Mouse (Mus musculus): ENCODE measurements at regions not wholly inside any gene's neighbourhood (a gene's known extent, or its start where the extent isn't known, plus 50 kb on each side); places are given as distances from the start of the nearest gene placed in this dataset.

DNA sequence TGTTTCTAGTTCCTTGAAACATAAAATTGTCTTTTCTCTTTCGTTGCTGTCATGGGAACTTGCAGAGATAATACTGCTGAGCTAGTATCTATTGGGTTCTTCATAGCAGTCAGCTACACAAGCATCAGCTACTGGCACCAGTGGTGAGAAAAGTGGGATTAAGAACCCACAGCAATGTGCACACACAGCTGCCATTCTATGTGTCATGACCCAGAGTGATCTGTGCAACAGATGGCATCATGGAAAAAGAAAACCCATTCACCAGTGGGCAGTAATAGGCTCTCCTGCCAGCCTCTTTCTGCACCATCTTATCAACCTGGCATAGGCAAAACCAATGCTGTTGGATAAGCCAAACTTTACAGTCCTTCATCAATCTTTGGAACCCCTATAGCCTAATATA lies 428.1 kb downstream of the Trib2 start:
- DNase-seq = no peak

DNA sequence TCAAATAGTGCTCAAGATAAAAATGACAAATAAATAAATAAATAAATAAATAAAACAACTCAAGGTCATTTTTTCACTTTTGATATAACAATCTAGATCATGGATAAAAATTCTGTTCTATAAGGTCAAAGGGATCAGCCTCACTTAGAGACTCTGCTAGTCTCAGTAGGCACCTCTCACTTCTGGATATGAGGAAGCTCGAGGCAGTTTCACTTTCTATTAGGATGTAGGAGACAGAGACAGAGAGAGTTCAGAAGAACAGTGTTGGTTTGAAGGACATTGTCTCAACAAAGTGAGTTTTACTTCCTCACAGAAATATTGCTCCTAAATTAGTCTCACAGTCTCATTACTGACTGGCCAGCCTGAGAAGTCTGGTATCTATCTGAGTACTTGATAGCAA lies 458.9 kb downstream of the Trib2 start:
- no peak for DNase-seq

DNA sequence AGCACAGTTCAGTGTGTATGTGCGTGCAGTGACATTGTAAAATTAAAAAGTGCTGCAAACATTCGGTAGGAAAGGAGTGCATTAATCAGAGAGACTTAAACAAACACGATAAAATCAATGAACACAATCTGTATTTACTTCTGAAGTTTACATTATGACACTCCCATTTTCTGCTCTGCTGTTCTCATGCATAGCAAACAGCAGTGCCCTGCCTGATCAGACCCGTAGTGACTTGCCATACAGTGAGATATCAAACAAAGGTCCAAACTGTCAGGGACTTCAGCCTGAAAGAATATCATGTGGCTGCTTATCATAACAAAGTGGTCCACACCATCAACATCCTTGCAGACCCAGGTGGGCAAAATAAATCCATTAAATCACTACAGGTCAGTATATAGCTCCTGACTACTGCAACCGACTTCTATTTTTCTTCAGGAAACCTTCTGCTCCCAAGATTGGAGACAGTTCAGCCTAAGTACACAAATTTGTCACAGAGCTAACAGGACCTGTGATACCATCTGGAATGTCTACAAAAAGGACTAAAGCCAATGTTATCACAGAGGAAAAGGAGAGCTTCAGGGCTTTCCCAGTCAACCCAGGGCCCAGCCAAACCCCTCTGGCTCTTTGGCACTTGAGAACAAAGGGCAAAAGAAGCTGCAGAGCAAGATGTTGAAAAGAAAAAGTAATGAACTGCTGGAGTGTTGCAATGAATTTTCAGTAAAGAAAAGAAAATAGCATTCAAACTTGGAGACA lies 495.8 kb downstream of the Trib2 start:
- DNase-seq = no peak

DNA sequence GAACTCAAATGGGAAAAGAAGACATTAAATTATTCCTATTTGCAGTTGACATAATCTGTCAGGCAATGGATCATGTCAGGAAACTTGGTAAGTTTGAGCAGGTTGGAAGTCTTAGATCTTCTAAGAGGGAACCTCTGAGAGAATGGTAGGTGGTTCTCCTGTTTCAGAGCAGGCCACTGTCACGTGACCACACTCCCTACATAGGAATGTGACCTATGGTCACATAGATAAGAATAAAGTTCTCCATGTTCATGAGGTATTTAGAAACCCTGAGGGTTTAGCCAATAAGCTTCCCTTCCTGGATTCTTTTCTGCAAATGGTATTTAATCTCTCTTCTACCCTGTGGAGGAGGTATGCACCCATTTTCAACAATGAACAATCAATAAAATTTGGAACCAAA lies 497.1 kb downstream of the Trib2 start:
- no peak for DNase-seq

DNA sequence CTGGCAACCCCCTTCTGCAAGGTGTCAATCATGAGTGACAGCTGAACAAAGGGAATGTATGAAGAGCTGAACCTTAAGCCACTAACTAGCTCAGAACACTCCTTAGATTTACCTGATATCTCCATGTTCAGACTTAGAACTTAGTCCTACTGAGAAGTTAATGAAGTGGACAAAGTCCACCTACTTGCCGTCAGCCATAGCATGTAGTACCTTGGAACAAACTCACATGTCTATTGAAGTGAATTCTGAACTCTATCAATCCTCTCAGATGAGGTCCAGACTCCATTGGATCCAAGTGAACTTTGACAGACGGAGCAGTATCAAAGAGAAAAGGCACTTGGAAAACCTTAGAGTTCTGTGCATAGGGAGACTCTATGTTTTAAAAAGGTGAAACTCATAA lies 521.8 kb downstream of the Trib2 start:
- DNase-seq = no peak

DNA sequence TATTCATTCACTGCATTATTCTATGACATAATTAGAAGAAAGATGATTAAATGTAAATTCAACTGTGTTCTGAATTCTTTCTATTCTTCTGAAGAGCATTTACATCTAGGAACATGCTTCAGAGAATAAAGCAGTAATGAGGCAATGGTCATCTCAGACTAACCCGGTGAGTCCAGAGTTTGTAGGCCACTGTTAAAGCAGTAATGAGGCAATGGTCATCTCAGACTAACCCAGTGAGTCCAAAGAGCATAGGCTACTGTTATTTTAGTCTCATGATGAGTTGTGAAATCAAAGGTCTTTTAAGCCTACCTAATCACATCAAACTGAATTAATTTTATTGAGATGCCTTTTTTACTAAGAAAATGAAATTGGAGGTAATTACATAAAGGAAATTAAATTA lies 554.6 kb downstream of the Trib2 start:
- no peak for DNase-seq

DNA sequence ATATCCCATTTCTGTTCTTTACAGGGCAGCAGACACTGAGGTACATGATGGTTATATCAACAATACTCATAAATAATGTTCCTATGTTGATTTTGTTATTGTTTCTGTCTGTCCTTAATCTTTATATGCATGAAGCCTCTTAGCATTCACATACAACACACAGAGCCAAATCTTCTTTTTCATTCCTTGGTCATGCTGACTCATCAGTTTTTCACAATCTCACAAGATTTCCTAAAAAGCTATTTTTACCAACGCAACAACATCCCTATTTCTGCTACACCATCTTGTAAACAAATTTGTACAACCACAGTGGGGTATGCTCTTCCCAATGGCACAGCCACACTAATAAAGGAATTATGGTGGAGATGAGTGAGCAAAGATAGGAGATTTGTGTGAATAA lies 555.1 kb downstream of the Trib2 start:
- no peak for DNase-seq

DNA sequence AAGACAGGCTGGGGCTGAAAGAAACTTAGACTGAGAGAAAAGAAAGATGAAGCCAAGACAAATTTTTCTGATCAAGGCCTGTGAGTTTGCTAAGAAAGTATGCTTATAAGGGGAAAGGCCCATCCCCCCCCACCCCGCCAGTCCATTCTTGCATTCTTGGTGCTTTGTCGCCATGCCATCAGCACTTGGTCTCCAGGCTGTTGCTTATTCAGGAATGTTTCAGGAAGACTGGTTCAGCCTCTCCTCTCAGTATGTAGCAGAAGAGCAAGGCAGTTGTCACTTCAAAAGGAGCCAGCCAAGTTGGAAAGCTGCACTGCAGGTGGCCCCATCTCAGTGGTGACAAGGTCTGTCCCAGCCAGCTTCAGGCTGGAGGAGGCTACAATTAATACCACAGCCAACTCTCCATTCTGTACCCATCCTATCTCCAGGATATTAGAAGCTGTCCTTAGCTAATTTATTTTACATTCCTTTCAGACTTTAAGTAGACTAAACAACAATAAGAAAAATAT lies 555.8 kb downstream of the Trib2 start:
- no peak for DNase-seq

DNA sequence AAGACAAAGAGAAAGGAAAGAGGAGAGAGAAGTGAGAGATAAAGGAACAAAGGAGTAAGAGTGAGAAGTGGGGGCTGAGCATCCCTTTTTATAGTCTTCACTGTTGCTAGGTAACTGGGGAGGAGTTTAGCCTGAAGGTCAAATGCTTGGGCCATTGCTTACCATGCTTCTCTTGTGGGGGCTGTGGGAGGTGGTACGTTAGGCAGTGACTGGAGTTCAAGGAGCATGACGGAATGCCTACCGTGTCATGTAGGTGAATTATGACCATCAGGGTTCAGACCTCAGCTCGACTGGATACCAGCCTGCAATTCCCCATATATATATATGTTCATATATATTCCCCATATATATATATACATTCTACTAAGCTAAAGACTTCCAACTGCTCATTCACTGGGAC lies 571.8 kb downstream of the Trib2 start:
- no peak for DNase-seq

DNA sequence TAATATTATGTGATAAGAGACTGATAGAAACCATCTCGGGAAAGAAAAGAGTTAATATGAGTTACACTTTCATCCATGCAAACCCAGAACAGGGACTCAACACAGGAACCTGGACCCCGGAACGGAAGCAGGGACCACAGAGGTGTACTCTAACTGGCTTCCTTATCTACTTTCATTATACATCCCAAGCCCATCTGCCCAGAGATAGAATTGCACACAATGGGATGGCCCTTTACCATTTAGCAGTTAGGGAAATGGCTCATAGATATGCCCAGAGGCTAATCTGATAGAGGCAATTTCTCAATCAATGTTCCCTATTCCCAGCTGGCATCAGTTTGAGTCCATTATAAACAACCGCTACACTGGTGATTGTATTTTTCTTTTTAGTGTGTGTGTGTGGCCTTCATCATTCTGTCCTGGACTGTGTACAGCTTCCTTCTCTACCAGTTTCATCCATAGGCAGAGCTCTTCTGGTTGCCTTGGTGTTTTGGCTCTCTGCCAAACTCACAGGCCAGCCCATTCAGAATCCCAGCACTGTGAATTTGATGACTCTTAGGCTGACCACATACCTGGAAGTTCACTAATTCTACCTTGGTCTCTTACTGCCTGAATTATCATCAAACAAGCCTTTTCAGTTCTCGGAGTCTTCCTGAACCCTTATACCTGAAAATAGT lies 594.1 kb downstream of the Trib2 start:
- no peak for DNase-seq

DNA sequence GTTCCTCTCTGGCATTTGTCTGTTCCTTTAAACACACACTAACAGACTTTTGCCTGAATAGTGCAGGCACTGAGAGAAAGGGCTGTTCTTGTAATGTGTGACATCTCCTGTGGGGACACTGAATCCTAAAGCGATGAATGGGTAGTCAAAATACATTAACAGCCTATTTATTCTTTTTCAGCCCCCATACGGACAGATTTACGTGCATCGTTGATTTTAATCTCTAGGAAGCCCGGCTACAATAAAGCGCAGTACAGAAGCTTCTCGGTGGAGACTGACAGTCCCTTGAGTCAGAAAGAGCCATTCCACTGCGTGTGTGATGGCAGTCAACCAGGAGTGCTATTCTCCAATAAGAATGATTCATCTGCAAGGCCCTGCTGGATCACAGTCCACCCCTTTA lies 598.2 kb downstream of the Trib2 start:
- no peak for DNase-seq

DNA sequence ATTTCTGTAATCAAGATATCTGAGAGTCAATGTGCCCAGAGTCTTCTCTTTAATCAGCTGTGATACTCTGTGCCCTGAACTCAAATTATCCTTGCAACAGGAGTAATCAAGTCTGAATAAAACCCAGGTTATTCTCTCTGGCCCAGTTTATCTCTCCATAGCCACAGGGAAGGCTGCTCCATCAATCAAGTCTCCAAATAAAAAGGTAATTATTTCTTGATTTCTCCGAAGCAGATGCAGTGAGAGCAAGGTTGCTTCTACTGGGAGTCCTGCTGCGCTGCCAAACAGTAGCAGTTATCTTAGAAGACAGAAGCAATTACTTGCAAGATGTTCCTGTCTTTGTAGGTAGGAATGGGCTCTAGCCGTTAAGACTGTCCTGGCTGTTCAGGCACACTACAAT lies 600.5 kb downstream of the Trib2 start:
- DNase-seq = no peak

DNA sequence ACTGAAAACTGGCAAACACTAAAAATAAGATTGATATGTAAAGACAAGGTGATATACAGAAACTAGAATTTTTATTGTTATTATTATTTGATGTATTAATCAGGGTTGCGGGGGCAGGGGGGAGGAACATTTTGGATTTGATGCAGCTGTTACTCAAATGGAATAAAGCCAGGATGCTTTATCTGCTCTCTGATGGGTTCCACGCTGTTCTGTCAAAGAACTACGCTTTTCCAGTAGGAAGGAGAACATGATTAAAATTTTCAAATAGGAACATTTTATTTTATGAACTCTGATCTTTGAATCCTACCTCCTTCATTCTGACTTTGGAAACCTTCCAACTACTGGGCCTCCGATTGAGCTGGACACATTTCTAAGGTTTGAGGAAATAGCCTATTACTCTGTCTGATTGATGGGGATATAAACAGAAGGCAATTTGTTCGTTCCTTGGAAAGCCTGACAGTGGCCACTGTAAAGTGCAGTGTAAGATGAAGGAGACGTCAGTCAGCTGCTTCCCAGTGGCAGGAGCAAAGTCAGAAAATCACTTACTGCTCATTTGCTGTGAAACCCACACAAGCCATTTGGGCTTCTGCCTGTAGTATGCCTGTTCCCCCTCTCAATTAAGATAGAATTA lies 642.2 kb downstream of the Trib2 start:
- DNase-seq = no peak

DNA sequence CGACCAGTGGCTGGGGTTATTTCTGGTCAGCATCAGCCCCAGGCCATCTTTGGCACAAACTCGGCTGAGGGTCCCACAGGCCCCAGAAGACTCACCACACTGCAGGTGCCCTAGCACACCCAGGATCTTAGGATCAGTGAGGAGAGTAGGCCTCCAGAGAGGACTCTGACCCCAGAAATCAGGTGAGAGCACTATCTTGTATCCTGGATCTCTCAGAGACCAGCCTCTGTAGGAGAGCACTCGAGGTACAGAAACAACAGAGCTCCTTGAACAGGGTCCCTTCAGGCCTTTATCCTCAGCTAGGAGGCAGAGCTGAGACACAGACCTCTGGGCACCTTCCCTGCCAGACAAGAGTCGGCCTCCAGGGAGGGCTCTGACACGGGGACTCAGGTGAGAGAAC lies 654.1 kb downstream of the Trib2 start:
- no peak for DNase-seq

DNA sequence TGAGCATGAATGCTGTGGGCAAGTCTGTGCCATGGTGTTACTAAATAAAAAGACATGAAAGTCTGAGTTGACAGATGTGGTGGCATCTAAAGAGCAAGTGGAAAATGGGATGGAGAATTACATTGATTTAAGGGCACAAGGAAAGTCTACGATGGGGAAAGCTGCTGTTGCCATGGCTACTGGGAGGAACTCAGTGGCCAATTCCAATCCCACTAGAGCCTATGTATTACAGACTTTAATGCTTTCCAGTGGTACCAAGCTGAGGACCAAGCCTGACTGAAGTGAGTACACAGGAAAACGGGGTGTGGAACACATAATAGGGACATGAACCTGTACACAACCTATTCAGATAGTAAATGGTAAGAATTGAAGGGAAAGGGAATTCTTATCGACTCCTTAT lies 654.9 kb downstream of the Trib2 start:
- no peak for DNase-seq

DNA sequence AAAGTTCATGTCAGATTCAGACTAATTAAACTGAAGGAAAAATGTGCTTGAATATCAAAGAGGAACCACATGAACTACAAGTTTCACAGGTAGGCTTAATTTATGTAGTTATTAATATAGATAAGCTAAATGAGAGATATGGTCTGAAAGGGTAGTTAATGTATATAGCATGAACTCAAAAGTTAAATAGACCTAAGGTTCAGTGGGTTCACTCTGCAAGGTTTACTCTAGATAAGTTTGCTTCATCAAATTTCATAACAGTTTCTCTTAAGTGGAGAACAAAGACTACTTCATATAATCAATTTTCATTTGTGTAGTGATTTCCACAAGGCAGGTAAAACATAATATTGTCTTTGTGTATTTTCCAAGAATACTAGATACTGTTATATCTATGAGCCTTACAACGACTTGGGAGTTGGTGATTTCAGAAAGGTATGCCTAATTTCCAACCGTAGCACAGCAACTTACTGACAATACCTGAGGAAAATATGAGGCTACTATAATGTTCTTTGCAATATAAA lies 656.2 kb downstream of the Trib2 start:
- no peak for DNase-seq

DNA sequence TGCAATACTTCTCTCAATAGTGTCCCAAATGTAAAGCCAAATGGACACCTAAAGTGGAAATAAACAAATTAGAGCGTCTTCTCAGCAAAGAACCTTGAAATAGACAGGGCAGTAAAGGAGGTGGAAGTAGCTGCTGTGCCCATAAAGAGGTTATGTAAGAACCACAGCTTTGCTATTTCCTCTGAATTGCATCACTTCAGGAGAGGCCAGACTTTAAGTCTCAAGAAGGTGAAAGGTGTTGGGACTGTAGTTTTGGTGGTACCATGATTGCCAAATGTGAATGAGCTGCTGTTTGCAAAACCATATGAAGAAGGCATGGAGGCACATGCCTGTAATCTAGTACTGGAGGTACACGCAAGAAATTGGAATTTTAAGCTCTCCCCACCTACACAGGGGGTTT lies 670.3 kb downstream of the Trib2 start:
- no peak for DNase-seq

DNA sequence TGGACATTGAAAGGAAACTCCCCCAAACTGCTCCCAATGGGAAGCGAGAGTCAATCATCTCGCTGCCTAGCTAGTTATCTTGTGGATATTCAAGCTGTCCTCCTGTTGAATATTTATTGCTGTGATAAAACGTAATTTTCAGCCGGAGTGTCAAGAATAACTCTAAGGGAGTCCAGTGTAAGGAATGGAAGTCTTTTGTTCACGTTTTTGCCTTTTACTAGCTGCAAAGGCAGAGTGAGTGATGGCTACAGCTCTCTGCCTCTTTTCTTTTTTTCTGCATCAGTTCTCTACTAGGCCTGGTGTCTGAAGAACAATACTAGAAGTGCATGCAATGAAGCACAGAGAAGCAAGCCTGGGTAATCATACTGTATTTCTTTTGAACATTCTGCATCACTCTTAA lies 679.7 kb downstream of the Trib2 start:
- no peak for DNase-seq

DNA sequence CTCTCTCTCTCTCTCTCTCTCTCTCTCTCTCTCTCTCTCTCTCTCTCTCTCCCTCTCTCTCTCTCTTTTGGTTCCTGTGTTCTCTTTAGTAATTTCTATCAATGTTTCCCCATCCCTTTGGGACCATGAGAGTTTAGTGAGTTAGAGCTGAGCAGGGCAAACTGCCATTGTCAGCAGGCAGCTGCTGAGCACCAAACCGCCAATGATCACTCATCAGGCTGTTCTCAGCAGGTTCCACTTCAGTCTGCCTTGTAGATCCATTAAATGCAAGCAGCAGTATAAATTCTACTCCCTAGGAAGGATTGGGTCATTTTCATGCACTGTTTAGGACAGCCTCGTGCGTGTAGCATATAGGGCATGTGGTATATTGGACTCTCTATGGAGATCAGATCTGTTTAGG lies 692.5 kb downstream of the Trib2 start:
- no peak for DNase-seq

DNA sequence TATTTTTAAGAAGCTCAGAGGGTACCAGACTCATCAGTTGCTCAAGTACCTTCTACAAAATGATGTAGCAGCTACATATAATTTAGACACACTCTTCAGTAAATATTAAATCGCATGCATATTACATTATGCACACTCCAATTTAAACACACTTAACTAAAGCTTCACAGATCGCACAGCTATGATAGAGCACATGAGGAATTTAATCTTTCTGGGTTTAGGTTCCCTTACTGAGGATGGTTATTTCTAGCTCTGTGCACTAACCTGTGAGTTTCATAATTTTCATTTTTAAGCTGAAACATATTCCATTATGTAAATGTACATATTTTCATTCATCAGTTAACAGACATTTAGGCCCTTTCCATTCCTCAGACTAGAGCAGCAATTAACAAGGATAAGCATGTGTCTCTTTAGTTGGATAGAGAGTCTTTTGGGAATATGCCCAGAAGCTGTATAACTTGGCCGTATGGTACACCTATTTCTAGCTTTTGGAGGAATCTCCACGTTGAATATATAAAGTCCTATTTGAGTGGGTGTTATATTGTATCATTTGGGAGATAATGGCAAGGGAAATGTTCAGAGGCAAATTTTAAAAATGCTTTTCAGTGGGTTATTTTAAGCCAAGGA lies 694.0 kb downstream of the Trib2 start:
- no peak for DNase-seq

DNA sequence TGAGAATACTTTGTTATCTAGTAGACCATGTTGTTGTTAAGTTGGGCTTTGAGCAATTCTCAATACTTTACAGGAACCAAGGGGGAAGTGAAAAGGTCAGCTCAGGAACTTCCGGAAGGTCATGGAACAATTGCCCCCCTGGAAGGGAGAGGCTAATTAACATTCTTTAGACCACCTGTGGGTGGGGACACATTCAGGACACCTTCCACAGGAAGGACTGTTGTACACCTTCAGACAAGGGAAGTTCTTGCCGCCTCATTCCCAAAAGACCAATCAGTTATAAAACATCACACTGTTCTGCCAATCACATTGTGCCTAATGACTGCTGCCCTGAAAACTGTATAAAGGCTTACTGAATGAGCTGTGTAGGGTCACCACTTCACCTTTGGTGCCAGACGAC lies 701.2 kb downstream of the Trib2 start:
- DNase-seq = no peak

DNA sequence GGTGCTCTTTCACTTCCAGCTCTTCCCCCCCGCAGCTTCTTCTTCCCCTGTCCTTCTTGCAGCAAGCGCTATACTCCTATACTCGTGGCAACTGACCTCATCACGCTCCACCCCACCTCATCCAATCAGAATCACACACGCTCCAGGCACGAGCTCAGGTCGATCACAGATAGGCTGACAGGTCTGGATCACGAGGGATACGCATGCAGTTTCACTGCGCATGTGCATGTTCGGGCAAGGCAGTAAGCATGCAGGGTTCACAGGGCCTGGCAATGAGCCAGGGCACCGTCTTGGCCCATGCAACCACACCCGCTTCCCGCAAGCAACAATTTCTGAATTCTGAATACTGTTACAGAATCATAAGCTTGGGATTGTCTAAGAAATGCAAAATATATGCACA lies 701.9 kb downstream of the Trib2 start:
- DNase-seq = no peak

DNA sequence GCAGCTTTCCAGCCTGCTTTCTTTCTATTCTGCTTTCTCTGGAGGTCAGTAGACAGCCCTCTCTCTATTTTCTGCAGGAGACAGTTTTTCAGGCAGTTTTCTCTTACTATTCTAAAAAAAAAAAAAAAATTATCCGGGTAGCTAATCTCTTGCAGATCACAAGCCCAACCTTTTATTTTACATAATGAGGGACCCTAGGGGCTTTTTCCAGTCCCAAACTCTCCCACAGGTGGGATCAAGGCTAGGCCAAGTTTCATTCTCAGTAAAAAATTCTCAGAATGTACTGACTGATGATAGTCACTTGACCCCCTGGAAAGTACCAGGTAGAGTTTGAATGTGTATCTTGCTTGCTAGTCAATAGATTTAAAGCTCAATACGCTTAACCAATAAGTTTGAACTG lies 705.7 kb downstream of the Trib2 start:
- no peak for DNase-seq

DNA sequence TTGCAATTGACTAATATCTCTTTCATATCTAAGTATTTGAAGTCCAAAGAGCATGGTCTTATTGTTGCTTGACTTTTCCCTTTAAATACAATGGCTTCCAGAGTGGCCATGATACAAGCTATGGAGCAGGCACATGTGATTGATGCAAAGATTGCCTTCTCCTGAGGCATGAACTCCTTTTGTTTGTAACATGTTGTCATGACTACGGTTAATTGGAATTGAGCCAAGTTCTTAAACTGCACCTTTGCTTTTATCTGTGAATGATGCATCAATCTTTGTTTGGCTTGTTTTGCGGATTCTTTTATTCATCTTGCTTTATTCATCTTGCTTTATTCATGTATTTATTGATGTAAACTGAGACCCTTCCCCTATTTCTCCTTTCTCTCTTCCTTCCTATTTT lies 711.8 kb downstream of the Trib2 start:
- no peak for DNase-seq

Measured in liver (tissue).